Mouse (Mus musculus): ENCODE measurements around the gene Mxra8. TPM values are rescaled to one million over a fixed set of nuclear protein-coding genes. Genes with fewer than 3 reads are reported as not detected.

Mxra8 gene
- polyA plus RNA-seq, 2 experiments = 3.9 to 5.4 TPM

GRCm38 (mm10) chr4:155802075-155802474 lies 37.4 kb upstream of the Mxra8 start:
- no peaks in the 10 kb centered on the region for H3K9me3 ChIP-seq (ENCODE audit: control insufficient read depth, low read length)
- no peak overlapping the region for H3K27ac ChIP-seq
- peaks cover 10 to 13% of the 10 kb centered on the region in 2 experiments for H3K4me1 ChIP-seq (replicated peaks; ENCODE audit: control insufficient read depth in 2 of 2, insufficient read depth in 2 of 2, low read length in 1 of 2)
- H3K27me3 ChIP-seq (ENCODE audit: control insufficient read depth, insufficient read depth, low read length) = no peaks in the 10 kb centered on the region; the same call in 1 of the 2 replicates
- H3K9ac ChIP-seq (replicated peaks) = no peak overlapping the region
- H3K4me2 ChIP-seq (ENCODE audit: low read depth) = no peak overlapping the region; the same call in 1 of the 2 replicates
- no peak for DNase-seq (ENCODE audit: low read depth in 3 of 3, low spot score in 3 of 3)
- no peak for ATAC-seq (ENCODE audit: insufficient read depth)
- TF ChIP-seq CTCF (IDR thresholded peaks at IDR 0.05; ENCODE audit: low read depth) (no peak), EP300 (IDR thresholded peaks at IDR 0.05; ENCODE audit: low read depth) (no peak)
- no peak overlapping the region for H3K4me3 ChIP-seq (ENCODE audit: insufficient read depth in 1 of 2, low read depth in 2 of 2, low read length in 2 of 2)
- WGBS (ENCODE audit: insufficient replicate concordance) = 81% methylated on average over 1 of the region's 1 CpGs
- peaks cover 13% of the 10 kb centered on the region for H3K36me3 ChIP-seq (replicated peaks; ENCODE audit: control insufficient read depth, insufficient read depth, low read depth)

GRCm38 (mm10) chr4:155802741-155803339 lies 36.6 kb upstream of the Mxra8 start, which contains the start of gene Mrpl20:
Gene Mrpl20 (plus strand): TSS chr4:155802878.
- peak within 1 kb of the TSS; percentile 74 for H3K9ac ChIP-seq (replicated peaks)
- peaks cover 19% of the 10 kb centered on the region for H3K36me3 ChIP-seq (replicated peaks; ENCODE audit: control insufficient read depth, insufficient read depth, low read depth)
- TF ChIP-seq CTCF (IDR thresholded peaks at IDR 0.05; ENCODE audit: low read depth) (peak; percentile 44), EP300 (IDR thresholded peaks at IDR 0.05; ENCODE audit: low read depth) (no peak)
- DNase-seq (ENCODE audit: low read depth in 3 of 3, low spot score in 3 of 3) (peak in 1 of 3 experiments; percentile 39), ATAC-seq (ENCODE audit: insufficient read depth) (peak; percentile 60)
- WGBS (ENCODE audit: insufficient replicate concordance) = 7% methylated on average over 12 of the region's 12 CpGs
- H3K4me3 ChIP-seq (ENCODE audit: insufficient read depth in 1 of 2, low read depth in 2 of 2, low read length in 2 of 2) = peak within 1 kb of the TSS; percentile 90 to 97
- H3K4me2 ChIP-seq (ENCODE audit: low read depth) = peak within 1 kb of the TSS; percentile 97
- no peaks in the 10 kb centered on the region; the same call in 1 of the 2 replicates for H3K27me3 ChIP-seq (ENCODE audit: control insufficient read depth, insufficient read depth, low read length)
- no peaks in the 10 kb centered on the region for H3K9me3 ChIP-seq (ENCODE audit: control insufficient read depth, low read length)
- H3K4me1 ChIP-seq (replicated peaks; ENCODE audit: control insufficient read depth in 2 of 2, insufficient read depth in 2 of 2, low read length in 1 of 2) = peaks cover 10 to 13% of the 10 kb centered on the region in 2 experiments
- H3K27ac ChIP-seq = peak within 1 kb of the TSS; percentile 76

- no peaks in the 10 kb centered on the region for H3K9me3 ChIP-seq (ENCODE audit: control insufficient read depth, low read length)
- H3K27me3 ChIP-seq (ENCODE audit: control insufficient read depth, insufficient read depth, low read length) = no peaks in the 10 kb centered on the region; the same call in 1 of the 2 replicates
- peak; percentile 99 for ATAC-seq (ENCODE audit: insufficient read depth)
- peak overlapping the region; percentile 90 to 97 for H3K4me3 ChIP-seq (ENCODE audit: insufficient read depth in 1 of 2, low read depth in 2 of 2, low read length in 2 of 2)
- H3K9ac ChIP-seq (replicated peaks) = peak overlapping the region; percentile 74
- peak overlapping the region; percentile 76 for H3K27ac ChIP-seq
- H3K4me2 ChIP-seq (ENCODE audit: low read depth) = peak overlapping the region; percentile 97
- peaks cover 26% of the 10 kb centered on the region for H3K36me3 ChIP-seq (replicated peaks; ENCODE audit: control insufficient read depth, insufficient read depth, low read depth)
- TF ChIP-seq EP300 (IDR thresholded peaks at IDR 0.05; ENCODE audit: low read depth) = peak; percentile 43; the same call in 1 of the 2 replicates
- TF ChIP-seq CTCF (IDR thresholded peaks at IDR 0.05; ENCODE audit: low read depth) = no peak
- WGBS (ENCODE audit: insufficient replicate concordance) = under 1% methylated on average over 58 of the region's 58 CpGs
- peak; percentile 90 to 92 (median 92) for DNase-seq (ENCODE audit: low read depth in 3 of 3, low spot score in 3 of 3)
- peaks cover 10 to 13% of the 10 kb centered on the region in 2 experiments for H3K4me1 ChIP-seq (replicated peaks; ENCODE audit: control insufficient read depth in 2 of 2, insufficient read depth in 2 of 2, low read length in 1 of 2)
These were observed 36.0 kb upstream of the Mxra8 start for GRCm38 (mm10) chr4:155803340-155804041.

GRCm38 (mm10) chr4:155807841-155808240 lies 31.6 kb upstream of the Mxra8 start:
- Histone ChIP-seq H3K9me3 (ENCODE audit: control insufficient read depth, low read length) (no peaks in the 10 kb centered on the region), H3K27ac (no peak overlapping the region), H3K36me3 (replicated peaks; ENCODE audit: control insufficient read depth, insufficient read depth, low read depth) (peaks cover 48% of the 10 kb centered on the region), H3K4me3 (ENCODE audit: insufficient read depth in 1 of 2, low read depth in 2 of 2, low read length in 2 of 2) (no peak overlapping the region), H3K4me1 (replicated peaks; ENCODE audit: control insufficient read depth in 2 of 2, insufficient read depth in 2 of 2, low read length in 1 of 2) (peaks cover 12 to 19% of the 10 kb centered on the region in 2 experiments), H3K27me3 (ENCODE audit: control insufficient read depth, insufficient read depth, low read length) (no peaks in the 10 kb centered on the region), H3K4me2 (ENCODE audit: low read depth) (no peak overlapping the region), H3K9ac (replicated peaks) (no peak overlapping the region)
- ATAC-seq (ENCODE audit: insufficient read depth) = no peak
- WGBS (ENCODE audit: insufficient replicate concordance) = 70% methylated on average over 3 of the region's 3 CpGs
- no peak for DNase-seq (ENCODE audit: low read depth in 3 of 3, low spot score in 3 of 3)
- TF ChIP-seq CTCF (IDR thresholded peaks at IDR 0.05; ENCODE audit: low read depth) = no peak
- TF ChIP-seq EP300 (IDR thresholded peaks at IDR 0.05; ENCODE audit: low read depth) = no peak
